ENCODE assay signal across 8 mouse cellular contexts in the genomic region with DNA sequence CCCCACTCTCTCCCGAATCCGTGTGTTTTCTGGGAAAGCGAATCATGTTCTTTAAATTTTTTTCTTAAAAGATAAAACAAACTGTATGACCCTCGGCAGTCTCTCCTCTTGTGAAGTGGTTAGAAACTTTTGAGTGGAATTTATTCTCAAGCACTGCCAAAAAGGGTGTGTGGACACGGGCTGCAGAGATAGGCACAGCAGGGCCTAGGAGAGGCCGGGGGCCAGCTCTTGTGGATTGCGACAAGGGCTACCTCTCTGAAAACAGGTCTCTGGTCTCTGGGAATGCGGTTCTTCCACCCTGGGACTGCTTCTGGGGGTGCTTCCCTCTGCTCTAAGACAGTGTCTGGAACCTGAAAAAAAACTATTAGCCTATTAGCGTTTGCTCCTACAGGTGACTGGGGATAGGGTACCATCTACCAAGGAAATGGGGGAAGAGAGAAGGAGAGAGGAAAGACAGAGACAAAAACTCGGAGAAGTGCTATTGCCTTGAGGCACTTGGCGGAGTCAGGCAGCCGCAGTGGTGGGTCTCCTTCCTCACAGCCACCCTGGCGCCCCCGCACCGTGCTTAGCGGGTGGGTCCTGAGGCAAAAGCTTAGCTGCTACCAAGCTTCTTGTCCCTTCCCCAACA. TPM values are rescaled to one million over a fixed set of nuclear protein-coding genes. Genes with fewer than 3 reads are reported as not detected.
A peak's percentile ranks its signal among the peaks of the same experiment; 100 is the strongest.
DNase-seq lines count a peak whose midpoint lies in the region; ATAC-seq and TF ChIP-seq lines count a peak whose summit lies in the region.

No protein-coding gene starts in this region.

- H3K27me3 ChIP-seq in kidney, postnatal 0 days (ENCODE audit: insufficient read depth, low read length), result peaks cover 14% of the 10 kb centered on the region; the same call in 1 of the 2 replicates
- peaks cover 18% of the 10 kb centered on the region; the same call in 1 of the 2 replicates for H3K27me3 ChIP-seq in embryonic facial prominence, embryonic 15.5 days
- peaks cover 39% of the 10 kb centered on the region for H3K27me3 ChIP-seq in limb, embryonic 13.5 days
- H3K27me3 ChIP-seq in neural tube, embryonic 13.5 days, result peaks cover 36% of the 10 kb centered on the region

- no peak for TF ChIP-seq CTCF in kidney, postnatal 0 days (IDR thresholded peaks at IDR 0.05; ENCODE audit: low read depth)

- H3K4me1 ChIP-seq in kidney, postnatal 0 days (replicated peaks; ENCODE audit: insufficient read depth, low read length), result peaks cover 21% of the 10 kb centered on the region
- peaks cover 53% of the 10 kb centered on the region for H3K4me1 ChIP-seq in embryonic facial prominence, embryonic 15.5 days
- peaks cover 61% of the 10 kb centered on the region for H3K4me1 ChIP-seq in limb, embryonic 13.5 days
- H3K4me1 ChIP-seq in neural tube, embryonic 13.5 days (replicated peaks), result peaks cover 66% of the 10 kb centered on the region

- WGBS in kidney, postnatal 0 days, result 12% methylated on average over 16 of the region's 16 CpGs
- 4% methylated on average over 16 of the region's 16 CpGs for WGBS in embryonic facial prominence, embryonic 15.5 days
- 2% methylated on average over 16 of the region's 16 CpGs for WGBS in limb, embryonic 13.5 days
- WGBS in neural tube, embryonic 13.5 days, result 2% methylated on average over 16 of the region's 16 CpGs

- H3K9me3 ChIP-seq in kidney, postnatal 0 days (replicated peaks; ENCODE audit: low read length), result no peaks in the 10 kb centered on the region
- H3K9me3 ChIP-seq in embryonic facial prominence, embryonic 15.5 days (replicated peaks), result no peaks in the 10 kb centered on the region
- H3K9me3 ChIP-seq in limb, embryonic 13.5 days, result no peaks in the 10 kb centered on the region
- H3K9me3 ChIP-seq in neural tube, embryonic 13.5 days, result no peaks in the 10 kb centered on the region

- H3K27ac ChIP-seq in kidney, postnatal 0 days, result no peak overlapping the region
- peak overlapping the region; percentile 87 for H3K27ac ChIP-seq in embryonic facial prominence, embryonic 15.5 days (replicated peaks)
- H3K27ac ChIP-seq in limb, embryonic 13.5 days, result peak overlapping the region; percentile 80
- H3K27ac ChIP-seq in neural tube, embryonic 13.5 days (replicated peaks), result peak overlapping the region; percentile 89

- H3K36me3 ChIP-seq in kidney, postnatal 0 days (ENCODE audit: insufficient read depth, low read length), result no peaks in the 10 kb centered on the region
- H3K36me3 ChIP-seq in embryonic facial prominence, embryonic 15.5 days, result no peaks in the 10 kb centered on the region
- H3K36me3 ChIP-seq in limb, embryonic 13.5 days, result no peaks in the 10 kb centered on the region
- H3K36me3 ChIP-seq in neural tube, embryonic 13.5 days, result no peaks in the 10 kb centered on the region

- DNase-seq in kidney, postnatal 0 days (ENCODE audit: low spot score), result no peak
- no peak for DNase-seq in kidney, adult 18-20 months
- DNase-seq in urinary bladder, postnatal 25 days (ENCODE audit: low spot score), result no peak
- DNase-seq in kidney, adult 11 months, result no peak

- H3K9ac ChIP-seq in kidney, postnatal 0 days (ENCODE audit: low read depth, low read length), result peak overlapping the region; percentile 64; the same call in 1 of the 2 replicates
- H3K9ac ChIP-seq in embryonic facial prominence, embryonic 15.5 days, result peak overlapping the region; percentile 69
- H3K9ac ChIP-seq in limb, embryonic 13.5 days, result peak overlapping the region; percentile 85
- peak overlapping the region; percentile 92 for H3K9ac ChIP-seq in neural tube, embryonic 13.5 days

- no peak for ATAC-seq in kidney, postnatal 0 days (replicated peaks; ENCODE audit: low FRiP score, low read depth)
- no peak for ATAC-seq in embryonic facial prominence, embryonic 15.5 days (ENCODE audit: insufficient number of reproducible peaks, low FRiP score, low TSS enrichment, low read depth)
- ATAC-seq in limb, embryonic 13.5 days (ENCODE audit: low FRiP score, low read depth), result no peak
- ATAC-seq in neural tube, embryonic 13.5 days (ENCODE audit: low read depth), result no peak
- no peak for ATAC-seq in megakaryocyte progenitor cell, adult 5-6 weeks (replicated peaks; ENCODE audit: poor library complexity)

- peak overlapping the region; percentile 72 for H3K4me2 ChIP-seq in kidney, postnatal 0 days (ENCODE audit: low read length)
- H3K4me2 ChIP-seq in embryonic facial prominence, embryonic 15.5 days (replicated peaks), result peak overlapping the region; percentile 96
- peak overlapping the region; percentile 97 for H3K4me2 ChIP-seq in limb, embryonic 13.5 days (replicated peaks)
- peak overlapping the region; percentile 98 for H3K4me2 ChIP-seq in neural tube, embryonic 13.5 days

- H3K4me3 ChIP-seq in kidney, postnatal 0 days (replicated peaks; ENCODE audit: low read depth, low read length), result peak overlapping the region; percentile 52
- H3K4me3 ChIP-seq in embryonic facial prominence, embryonic 15.5 days (replicated peaks), result peak overlapping the region; percentile 67
- H3K4me3 ChIP-seq in limb, embryonic 13.5 days, result peak overlapping the region; percentile 71
- H3K4me3 ChIP-seq in neural tube, embryonic 13.5 days, result peak overlapping the region; percentile 79

RNA-seq across cellular contexts. Expression of gene Nrp2, which starts 1.9 kb away (rescaled TPM):
- polyA plus RNA-seq in kidney, postnatal 0 days (2015; fragmentation: Nextera tagmentation; extraction: Ambion mirVana), result 5.4 and 5.6 TPM in 2 replicates
- polyA plus RNA-seq in embryonic facial prominence, embryonic 15.5 days (2015; fragmentation: Nextera tagmentation; extraction: Ambion mirVana), result 49.9 and 50.0 TPM in 2 replicates
- polyA plus RNA-seq in limb, embryonic 13.5 days (2015; fragmentation: Nextera tagmentation; extraction: Ambion mirVana), result 39.6 and 40.4 TPM in 2 replicates
- polyA plus RNA-seq in neural tube, embryonic 13.5 days (2015; fragmentation: Nextera tagmentation; extraction: Ambion mirVana), result 32.7 and 37.0 TPM in 2 replicates
- 1.5 and 2.3 TPM in 2 replicates for total RNA-seq in megakaryocyte progenitor cell, adult 5-6 weeks (2015)
- 2.0 and 2.9 TPM in 2 replicates for total RNA-seq in megakaryocyte progenitor cell, adult 5-6 weeks (2017)
